Mouse (Mus musculus): Measurements from ENCODE around the gene Cyp2c67.

- TF ChIP-seq CTCF (IDR thresholded peaks at IDR 0.05; ENCODE audit: insufficient read depth, low read length) (no peak), POLR2A (IDR thresholded peaks at IDR 0.05; ENCODE audit: borderline replicate concordance, extremely low read depth, low read depth, low read length) (no peak)
Observed at GRCm38 (mm10) chr19:39648938-39649337, at the start of gene Cyp2c67.

Data from lung, adult 2 months (tissue).